Mouse (Mus musculus): ENCODE measurements at regions not wholly inside any gene's neighbourhood (a gene's known extent, or its start where the extent isn't known, plus 50 kb on each side); places are given as distances from the start of the nearest gene placed in this dataset.

- no peaks in the 10 kb centered on the region for H3K27me3 ChIP-seq (ENCODE audit: insufficient read depth, low read length)
- H3K9me3 ChIP-seq (ENCODE audit: low read length): no peaks in the 10 kb centered on the region
- H3K4me1 ChIP-seq (replicated peaks; ENCODE audit: low read depth, low read length): no peaks in the 10 kb centered on the region
- TF ChIP-seq POU5F1 (IDR thresholded peaks at IDR 0.05; ENCODE audit: borderline replicate concordance, low read length) (no peak), CTCF (conservative IDR thresholded peaks at IDR 0.05; ENCODE audit: low read length) (no peak), NANOG (IDR thresholded peaks at IDR 0.05; ENCODE audit: borderline replicate concordance, low read length) (no peak)
- no peaks in the 10 kb centered on the region for H3K36me3 ChIP-seq (ENCODE audit: insufficient read depth, low read length)
- no peak overlapping the region for H3K4me3 ChIP-seq (replicated peaks; ENCODE audit: low read length)
Observed at GRCm38 (mm10) chr14:108209246-108209645, 704.7 kb downstream of the Slitrk1 start.

- no peaks in the 10 kb centered on the region for H3K36me3 ChIP-seq (ENCODE audit: insufficient read depth, low read length)
- H3K4me3 ChIP-seq (replicated peaks; ENCODE audit: low read length): no peak overlapping the region
- TF ChIP-seq NANOG (IDR thresholded peaks at IDR 0.05; ENCODE audit: borderline replicate concordance, low read length): no peak
- TF ChIP-seq POU5F1 (IDR thresholded peaks at IDR 0.05; ENCODE audit: borderline replicate concordance, low read length): no peak
- TF ChIP-seq CTCF (conservative IDR thresholded peaks at IDR 0.05; ENCODE audit: low read length): no peak
- no peaks in the 10 kb centered on the region for H3K27me3 ChIP-seq (ENCODE audit: insufficient read depth, low read length)
- no peaks in the 10 kb centered on the region for H3K9me3 ChIP-seq (ENCODE audit: low read length)
- no peaks in the 10 kb centered on the region for H3K4me1 ChIP-seq (replicated peaks; ENCODE audit: low read depth, low read length)
Observed at GRCm38 (mm10) chr14:108199133-108199532, 714.8 kb downstream of the Slitrk1 start.

GRCm38 (mm10) chr14:108180920-108181319 lies 733.0 kb downstream of the Slitrk1 start:
- Histone ChIP-seq H3K27me3 (ENCODE audit: insufficient read depth, low read length) (no peaks in the 10 kb centered on the region), H3K4me1 (replicated peaks; ENCODE audit: low read depth, low read length) (no peaks in the 10 kb centered on the region), H3K9me3 (ENCODE audit: low read length) (no peaks in the 10 kb centered on the region), H3K36me3 (ENCODE audit: insufficient read depth, low read length) (no peaks in the 10 kb centered on the region), H3K4me3 (replicated peaks; ENCODE audit: low read length) (no peak overlapping the region)
- TF ChIP-seq CTCF (conservative IDR thresholded peaks at IDR 0.05; ENCODE audit: low read length) (no peak), POU5F1 (IDR thresholded peaks at IDR 0.05; ENCODE audit: borderline replicate concordance, low read length) (no peak), NANOG (IDR thresholded peaks at IDR 0.05; ENCODE audit: borderline replicate concordance, low read length) (no peak)

- H3K36me3 ChIP-seq (ENCODE audit: insufficient read depth, low read length): no peaks in the 10 kb centered on the region
- no peaks in the 10 kb centered on the region for H3K4me1 ChIP-seq (replicated peaks; ENCODE audit: low read depth, low read length)
- TF ChIP-seq CTCF (conservative IDR thresholded peaks at IDR 0.05; ENCODE audit: low read length): no peak
- no peak for TF ChIP-seq POU5F1 (IDR thresholded peaks at IDR 0.05; ENCODE audit: borderline replicate concordance, low read length)
- no peak for TF ChIP-seq NANOG (IDR thresholded peaks at IDR 0.05; ENCODE audit: borderline replicate concordance, low read length)
- H3K27me3 ChIP-seq (ENCODE audit: insufficient read depth, low read length): no peaks in the 10 kb centered on the region
- H3K4me3 ChIP-seq (replicated peaks; ENCODE audit: low read length): no peak overlapping the region
- H3K9me3 ChIP-seq (ENCODE audit: low read length): no peaks in the 10 kb centered on the region
Observed at GRCm38 (mm10) chr14:108175275-108175860, 738.6 kb downstream of the Slitrk1 start.

- Histone ChIP-seq H3K27me3 (ENCODE audit: insufficient read depth, low read length) (no peaks in the 10 kb centered on the region), H3K36me3 (ENCODE audit: insufficient read depth, low read length) (no peaks in the 10 kb centered on the region), H3K4me3 (replicated peaks; ENCODE audit: low read length) (no peak overlapping the region), H3K4me1 (replicated peaks; ENCODE audit: low read depth, low read length) (no peaks in the 10 kb centered on the region), H3K9me3 (ENCODE audit: low read length) (no peaks in the 10 kb centered on the region)
- TF ChIP-seq CTCF (conservative IDR thresholded peaks at IDR 0.05; ENCODE audit: low read length) (no peak), NANOG (IDR thresholded peaks at IDR 0.05; ENCODE audit: borderline replicate concordance, low read length) (no peak), POU5F1 (IDR thresholded peaks at IDR 0.05; ENCODE audit: borderline replicate concordance, low read length) (no peak)
Observed at GRCm38 (mm10) chr14:108152981-108153380, 761.0 kb downstream of the Slitrk1 start.

GRCm38 (mm10) chr14:108123147-108123546 lies 790.8 kb downstream of the Slitrk1 start:
- no peaks in the 10 kb centered on the region for H3K36me3 ChIP-seq (ENCODE audit: insufficient read depth, low read length)
- no peak overlapping the region for H3K4me3 ChIP-seq (replicated peaks; ENCODE audit: low read length)
- no peaks in the 10 kb centered on the region for H3K9me3 ChIP-seq (ENCODE audit: low read length)
- H3K27me3 ChIP-seq (ENCODE audit: insufficient read depth, low read length): no peaks in the 10 kb centered on the region
- H3K4me1 ChIP-seq (replicated peaks; ENCODE audit: low read depth, low read length): no peaks in the 10 kb centered on the region
- TF ChIP-seq POU5F1 (IDR thresholded peaks at IDR 0.05; ENCODE audit: borderline replicate concordance, low read length) (no peak), CTCF (conservative IDR thresholded peaks at IDR 0.05; ENCODE audit: low read length) (no peak), NANOG (IDR thresholded peaks at IDR 0.05; ENCODE audit: borderline replicate concordance, low read length) (no peak)

- Histone ChIP-seq H3K9me3 (ENCODE audit: low read length) (no peaks in the 10 kb centered on the region), H3K27me3 (ENCODE audit: insufficient read depth, low read length) (no peaks in the 10 kb centered on the region), H3K4me1 (replicated peaks; ENCODE audit: low read depth, low read length) (no peaks in the 10 kb centered on the region), H3K36me3 (ENCODE audit: insufficient read depth, low read length) (no peaks in the 10 kb centered on the region), H3K4me3 (replicated peaks; ENCODE audit: low read length) (no peak overlapping the region)
- TF ChIP-seq CTCF (conservative IDR thresholded peaks at IDR 0.05; ENCODE audit: low read length) (no peak), POU5F1 (IDR thresholded peaks at IDR 0.05; ENCODE audit: borderline replicate concordance, low read length) (no peak), NANOG (IDR thresholded peaks at IDR 0.05; ENCODE audit: borderline replicate concordance, low read length) (no peak)
Observed at GRCm38 (mm10) chr14:108105009-108105408, 808.9 kb downstream of the Slitrk1 start.

- H3K9me3 ChIP-seq (ENCODE audit: low read length): no peaks in the 10 kb centered on the region
- no peaks in the 10 kb centered on the region for H3K36me3 ChIP-seq (ENCODE audit: insufficient read depth, low read length)
- H3K4me1 ChIP-seq (replicated peaks; ENCODE audit: low read depth, low read length): no peaks in the 10 kb centered on the region
- no peaks in the 10 kb centered on the region for H3K27me3 ChIP-seq (ENCODE audit: insufficient read depth, low read length)
- TF ChIP-seq CTCF (conservative IDR thresholded peaks at IDR 0.05; ENCODE audit: low read length): no peak
- no peak for TF ChIP-seq POU5F1 (IDR thresholded peaks at IDR 0.05; ENCODE audit: borderline replicate concordance, low read length)
- no peak for TF ChIP-seq NANOG (IDR thresholded peaks at IDR 0.05; ENCODE audit: borderline replicate concordance, low read length)
- no peak overlapping the region for H3K4me3 ChIP-seq (replicated peaks; ENCODE audit: low read length)
Observed at GRCm38 (mm10) chr14:108090965-108091364, 823.0 kb downstream of the Slitrk1 start.

GRCm38 (mm10) chr14:108049997-108050396 lies 864.0 kb downstream of the Slitrk1 start:
- Histone ChIP-seq H3K4me1 (replicated peaks; ENCODE audit: low read depth, low read length) (no peaks in the 10 kb centered on the region), H3K27me3 (ENCODE audit: insufficient read depth, low read length) (no peaks in the 10 kb centered on the region), H3K36me3 (ENCODE audit: insufficient read depth, low read length) (no peaks in the 10 kb centered on the region), H3K9me3 (ENCODE audit: low read length) (no peaks in the 10 kb centered on the region), H3K4me3 (replicated peaks; ENCODE audit: low read length) (no peak overlapping the region)
- TF ChIP-seq CTCF (conservative IDR thresholded peaks at IDR 0.05; ENCODE audit: low read length) (no peak), POU5F1 (IDR thresholded peaks at IDR 0.05; ENCODE audit: borderline replicate concordance, low read length) (no peak), NANOG (IDR thresholded peaks at IDR 0.05; ENCODE audit: borderline replicate concordance, low read length) (no peak)
